Mouse (Mus musculus) testis, adult 2 months (tissue): ENCODE results near the gene Nkpd1.

Experiments
- CTCF ChIP-seq: fragments of 200-500 bp; IDR thresholded peaks from 2 replicates; pipeline ENCODE4 v1.5.1; 2012; ENCODE audit warnings: low read depth, mild to moderate bottlenecking, inconsistent platforms, low read length, moderate library complexity; ENCODE audit not compliant: control insufficient read depth, insufficient read depth, insufficient replicate concordance
- POLR2A ChIP-seq: fragments of 200-500 bp; IDR thresholded peaks from 2 replicates; pipeline ENCODE4 v1.6.1; 2012; ENCODE audit warnings: low read depth, mild to moderate bottlenecking, inconsistent platforms, low read length, moderate library complexity; ENCODE audit not compliant: control insufficient read depth

DNA sequence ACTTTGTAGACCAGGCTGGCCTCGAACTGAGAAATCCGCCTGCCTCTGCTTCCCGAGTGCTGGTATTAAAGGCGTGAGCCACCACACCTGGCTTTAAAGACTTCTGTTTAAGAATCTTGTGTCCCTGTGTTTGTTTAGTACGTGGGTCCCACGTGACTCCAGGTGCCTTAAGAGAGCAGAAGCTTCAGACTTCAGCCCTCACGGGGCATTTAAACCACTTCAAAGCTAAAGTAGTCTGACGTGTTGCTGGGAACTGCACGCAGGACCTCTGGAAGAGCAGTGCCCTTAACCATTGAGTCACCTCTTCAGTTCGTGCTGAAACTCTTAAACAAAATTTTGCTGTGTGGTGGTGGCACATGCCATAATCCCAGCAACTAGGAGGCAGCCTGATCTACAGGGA, 31.8 kb downstream of the Nkpd1 start:
- TF ChIP-seq POLR2A = no peak
- TF ChIP-seq CTCF = no peak
